Mouse (Mus musculus) cerebellum, postnatal 10 days (tissue): ENCODE measurements around the gene Ryr1.
A peak's percentile ranks its signal among the peaks of the same experiment; 100 is the strongest.

Experiments used
- DNase-seq, 2 experiments: peaks; one replicate each; pipeline ENCODE4 v3.0.0; 2021; ENCODE audit warnings: mixed read lengths in 2 of 2

The Ryr1 gene

GRCm38 (mm10) chr7:29029690-29030656 lies 95.0 kb downstream of the Ryr1 start:
- no peak for DNase-seq

- DNase-seq: no peak
Measured at GRCm38 (mm10) chr7:29028761-29029160, 96.2 kb downstream of the Ryr1 start.

- no peak for DNase-seq
Measured at GRCm38 (mm10) chr7:29026811-29027210, 98.2 kb downstream of the Ryr1 start.

GRCm38 (mm10) chr7:29026195-29026594 lies 98.8 kb downstream of the Ryr1 start:
- DNase-seq: no peak

- no peak for DNase-seq
Measured at GRCm38 (mm10) chr7:29025566-29025965, 99.4 kb downstream of the Ryr1 start.

- DNase-seq: no peak
Measured at GRCm38 (mm10) chr7:29023514-29023913, 101.5 kb downstream of the Ryr1 start.

- no peak for DNase-seq
Measured at GRCm38 (mm10) chr7:29022479-29022878, 102.5 kb downstream of the Ryr1 start.

GRCm38 (mm10) chr7:29019447-29020220 lies 105.3 kb downstream of the Ryr1 start:
- peak; percentile 51 to 59 for DNase-seq

- no peak for DNase-seq
Measured at GRCm38 (mm10) chr7:29017222-29017621, 107.8 kb downstream of the Ryr1 start.

- DNase-seq: no peak
Measured at GRCm38 (mm10) chr7:29016440-29016839, 108.5 kb downstream of the Ryr1 start.

GRCm38 (mm10) chr7:29014984-29015383 lies 110.0 kb downstream of the Ryr1 start:
- DNase-seq: no peak

GRCm38 (mm10) chr7:29008714-29009113 lies 116.3 kb downstream of the Ryr1 start:
- DNase-seq: no peak

GRCm38 (mm10) chr7:29008171-29008570 lies 116.8 kb downstream of the Ryr1 start:
- DNase-seq: no peak

GRCm38 (mm10) chr7:29007224-29008101 lies 117.5 kb downstream of the Ryr1 start:
- DNase-seq: no peak

GRCm38 (mm10) chr7:29000651-29001605 lies 124.1 kb downstream of the Ryr1 start:
- DNase-seq: peak; percentile 54 to 68

GRCm38 (mm10) chr7:28993402-28993801 lies 131.6 kb downstream of the Ryr1 start:
- no peak for DNase-seq

- DNase-seq: no peak
Measured at GRCm38 (mm10) chr7:28992997-28993396, 132.0 kb downstream of the Ryr1 start.

GRCm38 (mm10) chr7:28991616-28992015 lies 133.4 kb downstream of the Ryr1 start:
- no peak for DNase-seq

- DNase-seq: no peak
Measured at GRCm38 (mm10) chr7:28990766-28991273, 134.2 kb downstream of the Ryr1 start.

- DNase-seq: no peak
Measured at GRCm38 (mm10) chr7:28985207-28985606, 139.8 kb downstream of the Ryr1 start.

- no peak for DNase-seq
Measured at GRCm38 (mm10) chr7:28984452-28984851, 140.5 kb downstream of the Ryr1 start.
